Mouse (Mus musculus) megakaryocyte-erythroid progenitor cell, adult 5 weeks (primary cell): ENCODE results near the gene Snrpa. TPM values are rescaled to one million over a fixed set of nuclear protein-coding genes. Genes with fewer than 3 reads are reported as not detected.

Experiments used
- polyA plus RNA-seq: library from polyadenylated mRNA; stranded (reverse); fragments of >175 nt; gene quantifications from 2 replicates; pipeline ENCODE4 v1.2.3, GENCODE M21; 2012

The Snrpa gene
- 499 and 529 TPM in 2 replicates for polyA plus RNA-seq

GRCm38 (mm10) chr7:27195681-27196611 is at the start of gene Snrpa, which contains the start of gene BC024978:
Snrpa (minus strand) TSS chr7:27196271.
BC024978 (plus strand) TSS chr7:27195781.

GRCm38 (mm10) chr7:27232781-27233281 is 36.8 kb upstream of the Snrpa start, which contains the start of gene Coq8b:
Coq8b (plus strand) TSS chr7:27233023.

GRCm38 (mm10) chr7:27228281-27228821 is 32.3 kb upstream of the Snrpa start, which contains the start of gene Itpkc:
Itpkc (minus strand) TSS chr7:27228661.

GRCm38 (mm10) chr7:27180837-27181695 is 15.0 kb downstream of the Snrpa start, which contains the start of the genes Gm21983 and Mia:
Gm21983 (minus strand) TSS chr7:27181086.
Mia (minus strand) TSS chr7:27181157.

GRCm38 (mm10) chr7:27178324-27179216 is 17.5 kb downstream of the Snrpa start, which contains the start of gene Rab4b:
Rab4b (minus strand) TSS chr7:27178896.

GRCm38 (mm10) chr7:27166614-27167474 is 29.2 kb downstream of the Snrpa start, which contains the start of gene Egln2:
Egln2 (minus strand) TSS chr7:27166802.

GRCm38 (mm10) chr7:27153205-27153764 is 42.8 kb downstream of the Snrpa start, which contains the start of gene Cyp2t4:
Cyp2t4 (plus strand) TSS chr7:27153714.

Other genes starting within 250 kb of the Snrpa start
- gene Cyp2a12, start 167.2 kb downstream of the Snrpa start, polyA plus RNA-seq: not detected in 2 replicates
- gene Cyp2f2, start 76.4 kb downstream of the Snrpa start, polyA plus RNA-seq: not detected in 2 replicates
- gene Cyp2t4, start 42.6 kb downstream of the Snrpa start, polyA plus RNA-seq: not detected in 2 replicates
- 85.5 and 90.2 TPM in 2 replicates for gene Egln2, start 29.5 kb downstream of the Snrpa start, polyA plus RNA-seq
- gene Rab4b, start 17.4 kb downstream of the Snrpa start, polyA plus RNA-seq: 237 and 303 TPM in 2 replicates
- gene Gm21983, start 15.2 kb downstream of the Snrpa start, polyA plus RNA-seq: 0.04 TPM in 1 of 2 replicates, not detected in the other
- gene Mia, start 15.1 kb downstream of the Snrpa start, polyA plus RNA-seq: 0.06 TPM in 1 of 2 replicates, not detected in the other
- 2.9 and 3.7 TPM in 2 replicates for gene BC024978, start 490 bp downstream of the Snrpa start, polyA plus RNA-seq
- 4.8 and 5.9 TPM in 2 replicates for gene Itpkc, start 32.4 kb upstream of the Snrpa start, polyA plus RNA-seq
- 45.1 and 49.2 TPM in 2 replicates for gene Coq8b, start 36.8 kb upstream of the Snrpa start, polyA plus RNA-seq
- gene Numbl, start 62.2 kb upstream of the Snrpa start, polyA plus RNA-seq: 7.8 and 8.9 TPM in 2 replicates
- 1.1 and 1.2 TPM in 2 replicates for gene Ltbp4, start 141.4 kb upstream of the Snrpa start, polyA plus RNA-seq
- 133 and 146 TPM in 2 replicates for gene Shkbp1, start 159.7 kb upstream of the Snrpa start, polyA plus RNA-seq
- 0.93 and 1.2 TPM in 2 replicates for gene Gm20479, start 161.1 kb upstream of the Snrpa start, polyA plus RNA-seq